Mouse (Mus musculus): Measurements from ENCODE around the gene Chad.

Chad gene

GRCm38 (mm10) chr11:94566534-94566933 lies 1.7 kb downstream of the Chad start:
- DNase-seq: no peak

- DNase-seq: no peak
Measured at GRCm38 (mm10) chr11:94567326-94567725, 2.5 kb downstream of the Chad start.

GRCm38 (mm10) chr11:94570612-94571011 lies 5.8 kb downstream of the Chad start:
- no peak for DNase-seq

- no peak for DNase-seq
Measured at GRCm38 (mm10) chr11:94571850-94572249, 7.0 kb downstream of the Chad start.

GRCm38 (mm10) chr11:94574560-94574959 lies 9.7 kb downstream of the Chad start:
- no peak for DNase-seq

GRCm38 (mm10) chr11:94575036-94575435 lies 10.2 kb downstream of the Chad start:
- no peak for DNase-seq

- DNase-seq: peak; percentile 33
Measured at GRCm38 (mm10) chr11:94576361-94576760, 11.5 kb downstream of the Chad start.

GRCm38 (mm10) chr11:94580111-94580740 lies 15.4 kb downstream of the Chad start:
- no peak for DNase-seq

- no peak for DNase-seq
Measured at GRCm38 (mm10) chr11:94585091-94585490, 20.2 kb downstream of the Chad start.

GRCm38 (mm10) chr11:94587511-94587910 lies 22.7 kb downstream of the Chad start:
- DNase-seq: no peak

- no peak for DNase-seq
Measured at GRCm38 (mm10) chr11:94596311-94596852, 31.5 kb downstream of the Chad start.

GRCm38 (mm10) chr11:94597319-94597718 lies 32.5 kb downstream of the Chad start:
- no peak for DNase-seq

GRCm38 (mm10) chr11:94598437-94599120 lies 33.7 kb downstream of the Chad start:
- DNase-seq: no peak

- no peak for DNase-seq
Measured at GRCm38 (mm10) chr11:94600447-94600846, 35.6 kb downstream of the Chad start.

GRCm38 (mm10) chr11:94601321-94602281 lies 36.8 kb downstream of the Chad start, which contains the start of gene Acsf2:
Acsf2 (minus strand) TSS chr11:94601871.
- DNase-seq: peak; percentile 12

- no peak for DNase-seq
Measured at GRCm38 (mm10) chr11:94602356-94602955, 37.6 kb downstream of the Chad start.

GRCm38 (mm10) chr11:94610744-94611740 lies 46.2 kb downstream of the Chad start:
- no peak for DNase-seq

GRCm38 (mm10) chr11:94614603-94615002 lies 49.8 kb downstream of the Chad start:
- no peak for DNase-seq

- no peak for DNase-seq
Measured at GRCm38 (mm10) chr11:94615494-94615893, 50.6 kb downstream of the Chad start.

- no peak for DNase-seq
Measured at GRCm38 (mm10) chr11:94617646-94618045, 52.8 kb downstream of the Chad start.
